Comparison of ENCODE assay signal across 27 mouse cellular contexts in the genomic region with DNA sequence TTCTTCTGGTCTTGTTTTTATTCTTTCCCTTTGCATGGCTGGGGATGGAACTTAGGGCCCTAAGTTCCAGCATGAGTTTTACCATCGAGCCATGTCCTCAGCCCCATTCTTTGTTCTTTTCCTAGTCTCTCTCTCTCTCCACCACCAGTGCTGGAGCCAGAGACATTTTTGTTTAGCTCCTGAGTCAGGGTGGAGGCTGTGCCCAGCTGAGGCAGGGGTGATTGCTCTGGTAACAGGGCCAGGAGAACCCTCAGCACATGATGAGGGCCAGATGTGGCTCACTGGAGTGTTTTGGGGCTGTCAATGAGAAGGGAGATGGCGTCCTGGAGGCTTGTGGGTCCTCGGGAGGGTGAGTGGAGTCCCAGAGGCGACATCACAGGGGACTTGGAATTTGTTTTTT. TPM values are rescaled to one million over a fixed set of nuclear protein-coding genes. Genes with fewer than 3 reads are reported as not detected.
A peak's percentile ranks its signal among the peaks of the same experiment; 100 is the strongest.
DNase-seq lines count a peak whose midpoint lies in the region; ATAC-seq and TF ChIP-seq lines count a peak whose summit lies in the region.
"Had no signal": no experiment of that assay in that cellular context is flagged by ENCODE, and none has a peak within 500 bp of the region (broad histone marks: within the 10 kb centered on the region; RNA-seq: fewer than 3 reads in every experiment).

No protein-coding gene starts in this region.

- no peak overlapping the region for H3K4me2 ChIP-seq in lung, postnatal 0 days (replicated peaks; ENCODE audit: low read depth, low read length)
- no peak overlapping the region for H3K4me2 ChIP-seq in embryonic facial prominence, embryonic 13.5 days
- H3K4me2 ChIP-seq in stomach, postnatal 0 days (replicated peaks; ENCODE audit: low read depth), result no peak overlapping the region
- H3K4me2 ChIP-seq: forebrain, embryonic 12.5 days; heart, embryonic 15.5 days; hindbrain, embryonic 12.5 days; liver, embryonic 12.5 days; midbrain, embryonic 11.5 days; neural tube, embryonic 13.5 days had no signal

- 73% methylated on average over 4 of the region's 4 CpGs for WGBS in lung, postnatal 0 days
- 47% methylated on average over 4 of the region's 4 CpGs for WGBS in embryonic facial prominence, embryonic 13.5 days
- WGBS in stomach, postnatal 0 days, result 67% methylated on average over 4 of the region's 4 CpGs

- H3K9ac ChIP-seq in lung, postnatal 0 days (replicated peaks; ENCODE audit: low read depth), result 0 out of 2 replicates have a peak overlapping the region, but pooled peaks have one; percentile 26
- H3K9ac ChIP-seq in embryonic facial prominence, embryonic 13.5 days, result no peak overlapping the region
- H3K9ac ChIP-seq in stomach, postnatal 0 days (ENCODE audit: low read length), result no peak overlapping the region
- H3K9ac ChIP-seq: forebrain, embryonic 12.5 days; forebrain, postnatal 0 days; heart, embryonic 15.5 days; hindbrain, embryonic 12.5 days; liver, embryonic 12.5 days; liver, postnatal 0 days; neural tube, embryonic 13.5 days had no signal

- no peaks in the 10 kb centered on the region for H3K9me3 ChIP-seq in lung, postnatal 0 days (ENCODE audit: low read length)
- no peaks in the 10 kb centered on the region for H3K9me3 ChIP-seq in embryonic facial prominence, embryonic 13.5 days
- H3K9me3 ChIP-seq in stomach, postnatal 0 days (ENCODE audit: control insufficient read depth, low read length), result no peaks in the 10 kb centered on the region
- H3K9me3 ChIP-seq: forebrain, embryonic 12.5 days; heart, embryonic 15.5 days; hindbrain, embryonic 12.5 days; liver, embryonic 12.5 days; neural tube, embryonic 13.5 days had no signal

- H3K27ac ChIP-seq in gastrocnemius, adult 2 months, result peak overlapping the region; percentile 92
- no peak overlapping the region for H3K27ac ChIP-seq in lung, postnatal 0 days (ENCODE audit: low read length)
- H3K27ac ChIP-seq in embryonic facial prominence, embryonic 13.5 days, result 0 out of 2 replicates have a peak overlapping the region, but pooled peaks have one; percentile 19
- 0 out of 2 replicates have a peak overlapping the region, but pooled peaks have one; percentile 1 for H3K27ac ChIP-seq in stomach, postnatal 0 days (replicated peaks)
- H3K27ac ChIP-seq: forebrain, embryonic 12.5 days; heart, embryonic 15.5 days; hindbrain, embryonic 12.5 days; hindbrain, postnatal 0 days; left cerebral cortex, adult 2 months; liver, embryonic 12.5 days; macrophage; neural tube, embryonic 13.5 days had no signal

- peaks cover 11% of the 10 kb centered on the region for H3K36me3 ChIP-seq in lung, postnatal 0 days (ENCODE audit: insufficient read depth, low read length)
- H3K36me3 ChIP-seq in embryonic facial prominence, embryonic 13.5 days, result no peaks in the 10 kb centered on the region
- peaks cover 5% of the 10 kb centered on the region for H3K36me3 ChIP-seq in stomach, postnatal 0 days (ENCODE audit: control insufficient read depth, insufficient read depth, low read length)
- H3K36me3 ChIP-seq: forebrain, embryonic 12.5 days; heart, embryonic 15.5 days; hindbrain, embryonic 12.5 days; neural tube, embryonic 13.5 days had no signal

- no peak overlapping the region for H3K4me3 ChIP-seq in gastrocnemius, adult 2 months
- no peak overlapping the region for H3K4me3 ChIP-seq in lung, postnatal 0 days (ENCODE audit: low read depth, low read length)
- H3K4me3 ChIP-seq in embryonic facial prominence, embryonic 13.5 days, result no peak overlapping the region
- H3K4me3 ChIP-seq in stomach, postnatal 0 days (ENCODE audit: low read depth, low read length), result no peak overlapping the region
- H3K4me3 ChIP-seq: forebrain, embryonic 12.5 days; heart, embryonic 15.5 days; hindbrain, embryonic 12.5 days; left cerebral cortex, adult 2 months; liver, embryonic 12.5 days; neural tube, embryonic 13.5 days had no signal

- DNase-seq in gastrocnemius, adult 2 months, result no peak
- no peak for DNase-seq in gastrocnemius, postnatal 4 days (ENCODE audit: low spot score in 2 of 2)
- DNase-seq in lung, postnatal 0 days (ENCODE audit: low spot score), result no peak
- DNase-seq in lung, postnatal 4 days, result no peak
- no peak for DNase-seq in stomach, postnatal 0 days (ENCODE audit: low spot score)
- DNase-seq: adrenal gland, adult 2 months; cerebellum, adult 8-10 months; cerebellum, postnatal 36 days; forebrain, postnatal 0 days; gastrocnemius, postnatal 36 days; kidney, adult 9 months; liver, postnatal 0 days; right cerebral cortex, postnatal 4 days; thymus, postnatal 4 days had no signal

- TF ChIP-seq CTCF in gastrocnemius, adult 2 months (IDR thresholded peaks at IDR 0.05), result no peak
- TF ChIP-seq CTCF in lung, postnatal 0 days (IDR thresholded peaks at IDR 0.05), result no peak
- no peak for TF ChIP-seq CTCF in stomach, postnatal 0 days (IDR thresholded peaks at IDR 0.05; ENCODE audit: low read depth)

- H3K27me3 ChIP-seq in lung, postnatal 0 days (replicated peaks; ENCODE audit: insufficient read depth, low read length), result no peaks in the 10 kb centered on the region
- H3K27me3 ChIP-seq in embryonic facial prominence, embryonic 13.5 days, result no peaks in the 10 kb centered on the region
- no peaks in the 10 kb centered on the region for H3K27me3 ChIP-seq in stomach, postnatal 0 days (ENCODE audit: control insufficient read depth, insufficient read depth, low read length)
- H3K27me3 ChIP-seq: heart, embryonic 15.5 days; hindbrain, embryonic 12.5 days; liver, embryonic 12.5 days; neural tube, embryonic 13.5 days had no signal

- no peak for TF ChIP-seq EP300 in lung, postnatal 0 days (IDR thresholded peaks at IDR 0.05)
- TF ChIP-seq EP300 in stomach, postnatal 0 days (optimal IDR thresholded peaks at IDR 0.05), result no peak

- H3K4me1 ChIP-seq in lung, postnatal 0 days (ENCODE audit: insufficient read depth, low read depth, low read length), result peaks cover 37% of the 10 kb centered on the region
- peaks cover 30% of the 10 kb centered on the region for H3K4me1 ChIP-seq in embryonic facial prominence, embryonic 13.5 days
- H3K4me1 ChIP-seq in stomach, postnatal 0 days (replicated peaks; ENCODE audit: control insufficient read depth, insufficient read depth), result peaks cover 23% of the 10 kb centered on the region
- H3K4me1 ChIP-seq: forebrain, embryonic 12.5 days had no signal

- no peak for ATAC-seq in lung, postnatal 0 days
- ATAC-seq in embryonic facial prominence, embryonic 13.5 days (ENCODE audit: insufficient number of reproducible peaks, insufficient read depth, low FRiP score, low TSS enrichment, low read depth), result no peak
- no peak for ATAC-seq in stomach, postnatal 0 days (ENCODE audit: low FRiP score, low TSS enrichment)
- ATAC-seq in inflammation-experienced regulatory T-cells, adult 6 months, result no peak
- ATAC-seq in frontal cortex, adult (ENCODE audit: low TSS enrichment), result no peak
- ATAC-seq: forebrain, postnatal 0 days; hindbrain, postnatal 0 days; liver, embryonic 12.5 days; liver, postnatal 0 days had no signal

- intact Hi-C loops in gastrocnemius, adult 2 months (cut with DNase I), result no loop called here

RNA-seq across cellular contexts. Expression of a gene that starts 10.5 kb away (rescaled TPM):
- 1 to 10 TPM; 5.1 to 6.5 TPM for total RNA-seq in gastrocnemius, adult 2 months (2021)
- 10 to 100 TPM; 14.5 to 15.1 TPM for total RNA-seq in gastrocnemius, postnatal 4 days (2021)
- 29.7 and 31.8 TPM in 2 replicates for polyA plus RNA-seq in lung, postnatal 0 days (2015; fragmentation: Nextera tagmentation; extraction: Ambion mirVana)
- 7.0 and 7.7 TPM in 2 replicates for polyA plus RNA-seq in embryonic facial prominence, embryonic 13.5 days (2015; fragmentation: Nextera tagmentation; extraction: Ambion mirVana)
- polyA plus RNA-seq in stomach, postnatal 0 days (2015; fragmentation: Nextera tagmentation; extraction: Ambion mirVana), result 13.4 and 13.9 TPM in 2 replicates
- 10 to 100 TPM; 37.9 to 62.8 (median 54.6) TPM for polyA plus RNA-seq in inflammation-experienced regulatory T-cells, adult 6 months (2017; shearing (Covaris generic))

RNA-seq across cellular contexts. Expression of a gene that starts 40.8 kb away (rescaled TPM):
- not detected for total RNA-seq in gastrocnemius, adult 2 months (2021)
- total RNA-seq in gastrocnemius, postnatal 4 days (2021), result 1 to 10 TPM; 1.0 to 1.7 TPM
- 0.38 and 0.65 TPM in 2 replicates for polyA plus RNA-seq in lung, postnatal 0 days (2015; fragmentation: Nextera tagmentation; extraction: Ambion mirVana)
- polyA plus RNA-seq in embryonic facial prominence, embryonic 13.5 days (2015; fragmentation: Nextera tagmentation; extraction: Ambion mirVana), result 0.67 and 0.81 TPM in 2 replicates
- 0.29 and 0.45 TPM in 2 replicates for polyA plus RNA-seq in stomach, postnatal 0 days (2015; fragmentation: Nextera tagmentation; extraction: Ambion mirVana)
- 10 to 100 TPM; 68.7 to 92.3 (median 73.8) TPM for polyA plus RNA-seq in inflammation-experienced regulatory T-cells, adult 6 months (2017; shearing (Covaris generic))
- total RNA-seq: MEL had no signal

Comparison
In these comparisons a context has a peak if more than half of its experiments do, and no peak if none do; other contexts are left out.
1. RNA of a gene that starts 40.8 kb away (polyA plus RNA-seq): 68.7 to 92.3 TPM in inflammation-experienced regulatory T-cells, adult 6 months; 0.67 to 0.81 TPM in embryonic facial prominence, embryonic 13.5 days, 0.38 to 0.65 TPM in lung, postnatal 0 days and 0.29 to 0.45 TPM in stomach, postnatal 0 days; every median in the first group is over 10 times any median in the second.